Mouse (Mus musculus): ENCODE data around the gene Cep78. TPM values are rescaled to one million over a fixed set of nuclear protein-coding genes. Genes with fewer than 3 reads are reported as not detected.
A peak's percentile ranks its signal among the peaks of the same experiment; 100 is the strongest.

Cep78 gene
- total RNA-seq (2021), result 10 to 100 TPM; 14.8 to 17.5 TPM
- long read RNA-seq, partial matches to known transcripts, result 1 of 16 reads
- long read RNA-seq, other reads (novel, unspliced or antisense), result 11 of 16 reads

GRCm38 (mm10) chr19:15984449-15985171 lies at the start of gene Cep78:
Gene Cep78 (minus strand): TSS chr19:15984989.
- peak; percentile 88 to 93 for DNase-seq (ENCODE audit: low spot score in 2 of 2)

GRCm38 (mm10) chr19:16031276-16031675 lies 46.5 kb upstream of the Cep78 start:
- no peak for DNase-seq (ENCODE audit: low spot score in 2 of 2)

- peak; percentile 25 to 46 for DNase-seq (ENCODE audit: low spot score in 2 of 2)
Observed at GRCm38 (mm10) chr19:16029253-16029771, 44.5 kb upstream of the Cep78 start.

- no peak for DNase-seq (ENCODE audit: low spot score in 2 of 2)
Observed at GRCm38 (mm10) chr19:16028746-16029252, 44.0 kb upstream of the Cep78 start.

- DNase-seq (ENCODE audit: low spot score in 2 of 2), result no peak
Observed at GRCm38 (mm10) chr19:16027876-16028670, 43.3 kb upstream of the Cep78 start.

GRCm38 (mm10) chr19:16026276-16026675 lies 41.5 kb upstream of the Cep78 start:
- DNase-seq (ENCODE audit: low spot score in 2 of 2), result no peak

- DNase-seq (ENCODE audit: low spot score in 2 of 2), result no peak
Observed at GRCm38 (mm10) chr19:16022178-16022577, 37.4 kb upstream of the Cep78 start.

GRCm38 (mm10) chr19:16016171-16016570 lies 31.4 kb upstream of the Cep78 start:
- DNase-seq (ENCODE audit: low spot score in 2 of 2), result no peak

GRCm38 (mm10) chr19:16015191-16015968 lies 30.6 kb upstream of the Cep78 start:
- peak in 1 of 2 experiments; percentile 15 for DNase-seq (ENCODE audit: low spot score in 2 of 2)

GRCm38 (mm10) chr19:16009746-16010337 lies 25.1 kb upstream of the Cep78 start:
- DNase-seq (ENCODE audit: low spot score in 2 of 2), result no peak

GRCm38 (mm10) chr19:16009111-16009510 lies 24.3 kb upstream of the Cep78 start:
- DNase-seq (ENCODE audit: low spot score in 2 of 2), result no peak

GRCm38 (mm10) chr19:16007131-16007530 lies 22.3 kb upstream of the Cep78 start:
- DNase-seq (ENCODE audit: low spot score in 2 of 2), result no peak

- DNase-seq (ENCODE audit: low spot score in 2 of 2), result peak; percentile 79
Observed at GRCm38 (mm10) chr19:15998157-15998556, 13.4 kb upstream of the Cep78 start.

- peak; percentile 72 to 79 for DNase-seq (ENCODE audit: low spot score in 2 of 2)
Observed at GRCm38 (mm10) chr19:15996901-15997564, 12.2 kb upstream of the Cep78 start.

- no peak for DNase-seq (ENCODE audit: low spot score in 2 of 2)
Observed at GRCm38 (mm10) chr19:15990102-15990501, 5.3 kb upstream of the Cep78 start.

GRCm38 (mm10) chr19:15985172-15985713 lies 454 bp upstream of the Cep78 start:
- DNase-seq (ENCODE audit: low spot score in 2 of 2), result no peak

GRCm38 (mm10) chr19:15983739-15984344 lies 947 bp downstream of the Cep78 start:
- DNase-seq (ENCODE audit: low spot score in 2 of 2), result no peak

GRCm38 (mm10) chr19:15982926-15983738 lies 1.7 kb downstream of the Cep78 start:
- no peak for DNase-seq (ENCODE audit: low spot score in 2 of 2)

Data from layer of hippocampus, postnatal 10 days (tissue).